Mouse (Mus musculus): ENCODE measurements at regions not wholly inside any gene's neighbourhood (a gene's known extent, or its start where the extent isn't known, plus 50 kb on each side); places are given as distances from the start of the nearest gene placed in this dataset.

GRCm38 (mm10) chr2:39299290-39299689 lies 73.0 kb upstream of the Ppp6c start:
- 76% methylated on average over 1 of the region's 1 CpGs for WGBS
- Histone ChIP-seq H3K9me3 (replicated peaks) (no peaks in the 10 kb centered on the region), H3K27me3 (ENCODE audit: low read depth, poor library complexity, severe bottlenecking) (no peaks in the 10 kb centered on the region), H3K36me3 (no peaks in the 10 kb centered on the region), H3K27ac (no peak overlapping the region), H3K4me1 (no peaks in the 10 kb centered on the region), H3K4me3 (no peak overlapping the region)
- no peak for DNase-seq (ENCODE audit: low spot score)

GRCm38 (mm10) chr2:39295435-39295834 lies 69.2 kb upstream of the Ppp6c start:
- H3K36me3 ChIP-seq: no peaks in the 10 kb centered on the region
- no peak for DNase-seq (ENCODE audit: low spot score)

GRCm38 (mm10) chr2:39278218-39278617 lies 52.0 kb upstream of the Ppp6c start:
- Histone ChIP-seq H3K27me3 (ENCODE audit: low read depth, poor library complexity, severe bottlenecking) (no peaks in the 10 kb centered on the region), H3K27ac (no peak overlapping the region), H3K4me3 (no peak overlapping the region), H3K9me3 (replicated peaks) (no peaks in the 10 kb centered on the region), H3K36me3 (no peaks in the 10 kb centered on the region), H3K4me1 (no peaks in the 10 kb centered on the region)
- DNase-seq (ENCODE audit: low spot score): no peak
- WGBS: 57% methylated on average over 1 of the region's 1 CpGs

More at GRCm38 (mm10) chr2:39295435-39295834, 69.2 kb upstream of the Ppp6c start:
- Histone ChIP-seq H3K4me3 (no peak overlapping the region), H3K9me3 (replicated peaks) (no peaks in the 10 kb centered on the region), H3K27ac (no peak overlapping the region), H3K27me3 (ENCODE audit: low read depth, poor library complexity, severe bottlenecking) (no peaks in the 10 kb centered on the region), H3K4me1 (no peaks in the 10 kb centered on the region)
- 90% methylated on average over 1 of the region's 1 CpGs for WGBS

Measured in limb, embryonic 10.5 days (tissue).